Mouse (Mus musculus) liver (tissue): Measurements from ENCODE around the gene Ahnak.
"Not testable (repeated sequence)": the region's sequence is repeated elsewhere in the genome, so short reads cannot be mapped to it uniquely, and the experiment has no call there.

Experiments used
- DNase-seq: peaks from one replicate; pipeline ENCODE4 v3.0.0-alpha.2; 2020; ENCODE audit warnings: mixed read lengths

The Ahnak gene

GRCm38 (mm10) chr19:9047207-9047945 is 58.3 kb downstream of the Ahnak start:
- DNase-seq, result no peak

- DNase-seq, result no peak
These were observed 58.9 kb downstream of the Ahnak start for GRCm38 (mm10) chr19:9047946-9048387.

- no peak for DNase-seq
These were observed 60.0 kb downstream of the Ahnak start for GRCm38 (mm10) chr19:9048981-9049687.

GRCm38 (mm10) chr19:9050294-9051229 is 61.5 kb downstream of the Ahnak start:
- DNase-seq, result peak; percentile 71

- not testable (repeated sequence) for DNase-seq
These were observed 62.9 kb downstream of the Ahnak start for GRCm38 (mm10) chr19:9051985-9052384.

- peak; percentile 64 for DNase-seq
These were observed 63.8 kb downstream of the Ahnak start for GRCm38 (mm10) chr19:9052803-9053431.

- DNase-seq, result peak; percentile 22
These were observed 66.1 kb downstream of the Ahnak start for GRCm38 (mm10) chr19:9055153-9055552.

- no peak for DNase-seq
These were observed 66.7 kb downstream of the Ahnak start for GRCm38 (mm10) chr19:9055703-9056355.

GRCm38 (mm10) chr19:9057679-9058078 is 68.6 kb downstream of the Ahnak start:
- no peak for DNase-seq

- DNase-seq, result no peak
These were observed 69.3 kb downstream of the Ahnak start for GRCm38 (mm10) chr19:9058331-9058884.

GRCm38 (mm10) chr19:9058944-9059343 is 69.9 kb downstream of the Ahnak start:
- DNase-seq, result no peak

GRCm38 (mm10) chr19:9059391-9059790 is 70.3 kb downstream of the Ahnak start:
- no peak for DNase-seq

GRCm38 (mm10) chr19:9060103-9060502 is 71.0 kb downstream of the Ahnak start:
- no peak for DNase-seq

GRCm38 (mm10) chr19:9061221-9061893 is 72.3 kb downstream of the Ahnak start:
- DNase-seq, result no peak

- no peak for DNase-seq
These were observed 73.7 kb downstream of the Ahnak start for GRCm38 (mm10) chr19:9062822-9063221.

- no peak for DNase-seq
These were observed 74.7 kb downstream of the Ahnak start for GRCm38 (mm10) chr19:9063831-9064230.

- no peak for DNase-seq
These were observed 76.8 kb downstream of the Ahnak start for GRCm38 (mm10) chr19:9065621-9066561.

- no peak for DNase-seq
These were observed 78.2 kb downstream of the Ahnak start for GRCm38 (mm10) chr19:9067292-9067691.

GRCm38 (mm10) chr19:9069687-9070307 is 80.7 kb downstream of the Ahnak start:
- no peak for DNase-seq
